Mouse (Mus musculus) spleen, embryonic (tissue): ENCODE results near the gene Prss47.

ENCODE experiments used
- CTCF ChIA-PET: fragments of 350-600 bp; sonication (Branson Sonifier 250); formaldehyde crosslinking; loops from one replicate; lab custom pipeline; 2022; lab: Charles Lee

Prss47 gene

GRCm38 (mm10) chr13:65052660-65053059 is at the start of gene Prss47:
TSS of gene Prss47 (minus strand) at chr13:65052760.
- CTCF ChIA-PET: no interaction called here

DNA sequence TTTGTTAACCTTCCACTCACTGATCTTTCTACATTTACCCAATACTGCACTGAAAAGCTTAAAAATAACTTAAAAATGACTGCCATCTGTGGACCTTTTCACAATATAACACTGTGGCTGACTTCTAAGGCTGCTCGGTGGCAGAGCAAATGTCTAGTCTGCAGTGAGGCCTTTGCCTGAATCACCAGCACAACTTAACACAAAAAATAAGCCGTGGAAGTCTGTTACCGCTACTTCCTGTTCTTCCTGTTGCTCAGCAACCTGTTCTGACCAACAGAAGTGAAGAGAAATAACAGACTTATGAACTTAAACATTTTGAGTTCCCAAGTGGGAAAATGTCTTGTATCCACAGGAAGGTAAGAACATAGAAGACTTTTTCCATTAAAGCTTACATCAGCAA is 48.7 kb upstream of the Prss47 start:
- CTCF ChIA-PET: no interaction called here

DNA sequence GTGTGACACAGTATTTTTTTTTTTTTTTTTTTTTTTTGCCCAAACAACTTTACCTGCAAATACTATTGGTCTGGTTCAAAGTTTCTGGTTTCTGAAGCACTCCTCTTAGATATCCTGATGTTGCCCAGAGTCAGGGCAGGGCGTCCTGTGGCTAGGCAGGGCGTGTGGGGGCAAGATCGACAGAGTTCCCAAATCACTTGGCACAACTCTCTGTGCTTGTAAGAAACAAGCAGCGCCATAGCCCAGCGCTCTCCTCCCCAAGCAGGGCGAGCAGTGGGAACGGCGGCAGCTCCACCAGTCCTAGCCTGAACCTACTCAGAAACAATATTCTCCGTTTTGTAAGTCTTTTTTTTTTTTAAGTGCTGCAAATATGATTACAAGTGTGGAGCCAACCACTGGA is 48.1 kb upstream of the Prss47 start:
- CTCF ChIA-PET: no interaction called here

DNA sequence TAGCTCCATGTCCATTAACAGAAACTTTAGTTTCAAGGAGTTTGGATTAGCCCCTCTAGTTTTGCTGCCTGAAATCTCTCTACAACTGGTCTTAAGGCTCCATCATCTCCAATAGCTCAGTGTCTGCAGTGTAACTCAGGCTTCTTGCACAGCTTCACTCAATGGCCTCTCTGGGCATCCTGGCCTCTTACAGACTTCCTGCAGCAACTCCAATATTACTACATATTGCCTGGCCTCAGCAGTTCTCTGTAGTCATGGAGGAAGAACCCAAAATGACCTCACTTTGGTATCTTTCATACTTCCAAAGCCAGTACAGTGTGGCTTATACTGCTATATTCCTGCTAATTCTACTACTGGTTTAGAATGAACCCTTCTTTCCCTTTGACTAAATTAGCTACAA is 44.5 kb upstream of the Prss47 start:
- CTCF ChIA-PET: no interaction called here

GRCm38 (mm10) chr13:65095923-65096322 is 43.4 kb upstream of the Prss47 start:
- CTCF ChIA-PET: interaction anchor here (0.5 kb wide), 1 partner anchor 37 kb away, joined by 3 read pairs; no protein-coding TSS in a partner anchor

GRCm38 (mm10) chr13:65069969-65070368 is 17.4 kb upstream of the Prss47 start:
- CTCF ChIA-PET: no interaction called here

GRCm38 (mm10) chr13:65035057-65035456 is 17.5 kb downstream of the Prss47 start:
- CTCF ChIA-PET: no interaction called here

- CTCF ChIA-PET: no interaction called here
Measured at GRCm38 (mm10) chr13:65032758-65033157, 19.8 kb downstream of the Prss47 start, which contains the start of gene Spata31d1c. TSS of gene Spata31d1c (plus strand) at chr13:65033058.

GRCm38 (mm10) chr13:65011052-65011738 is 41.4 kb downstream of the Prss47 start:
- CTCF ChIA-PET: no interaction called here

GRCm38 (mm10) chr13:65007971-65008370 is 44.6 kb downstream of the Prss47 start:
- CTCF ChIA-PET: no interaction called here

DNA sequence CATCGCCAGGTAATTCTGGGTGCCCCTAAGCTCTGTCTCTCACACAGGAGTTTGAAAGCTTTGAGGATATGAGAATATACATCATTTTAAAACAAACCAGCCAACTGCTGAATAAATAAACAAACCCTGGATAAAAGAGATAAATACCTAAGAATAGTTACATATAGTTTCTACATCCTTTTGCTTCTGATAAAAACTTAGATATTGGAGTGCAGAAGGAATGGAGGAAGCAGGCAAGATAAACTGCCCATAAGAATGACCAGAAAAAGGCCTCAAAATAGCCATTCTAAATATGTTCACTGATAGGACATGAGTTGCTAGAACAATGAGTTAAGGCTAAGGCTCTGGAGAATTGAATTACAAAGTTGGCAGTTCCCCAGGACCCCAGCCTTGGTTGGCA is 45.8 kb downstream of the Prss47 start:
- CTCF ChIA-PET: no interaction called here

DNA sequence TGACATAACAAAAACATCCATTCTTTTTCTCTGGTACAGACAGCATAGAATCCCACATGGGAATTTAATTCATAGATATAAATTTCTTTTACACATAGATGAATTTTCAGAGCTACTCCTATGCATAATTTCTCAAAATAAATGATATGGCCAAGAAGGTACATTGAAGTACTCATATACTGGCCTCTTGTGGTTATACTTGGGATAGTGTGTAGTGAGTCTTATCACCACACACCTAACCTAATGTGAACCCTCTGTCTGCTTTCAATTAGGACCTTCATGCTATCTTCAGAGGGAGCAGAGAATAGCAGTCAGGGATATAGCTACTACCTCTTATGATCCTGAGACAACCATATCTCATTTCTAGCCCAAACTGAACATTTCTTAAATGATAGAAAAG is 47.1 kb downstream of the Prss47 start:
- CTCF ChIA-PET: no interaction called here
